Mouse (Mus musculus) brain, adult 2 months (tissue): ENCODE measurements around the gene Pls1.

Experiments
- DNase-seq: peaks from one replicate; pipeline ENCODE4 v3.0.0; 2011; ENCODE audit warnings: low read depth, low spot score

Pls1 gene

GRCm38 (mm10) chr9:95705371-95705770 lies 139.7 kb downstream of the Pls1 start:
- peak; percentile 15 for DNase-seq

DNA sequence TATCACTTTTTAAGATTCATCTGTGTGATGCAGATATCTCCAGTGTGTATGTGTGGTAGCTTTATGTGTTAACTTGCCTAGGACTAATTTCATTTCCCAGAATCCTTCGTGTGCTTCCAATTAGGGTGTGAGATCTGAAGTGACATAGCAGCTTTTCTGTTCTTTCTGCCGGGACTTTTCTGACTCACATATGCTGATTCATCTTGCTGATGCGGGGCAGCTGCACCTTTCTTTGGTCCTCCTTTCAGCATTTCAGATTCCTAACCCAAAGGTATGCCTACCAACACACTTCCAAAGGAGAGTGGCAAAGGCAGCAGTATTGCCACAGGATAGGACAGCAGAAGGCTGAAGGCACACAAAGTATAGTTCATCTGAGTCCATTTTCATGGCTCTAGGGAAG lies 141.0 kb downstream of the Pls1 start:
- DNase-seq = peak; percentile 74
